Comparison of ENCODE assay signal across 20 mouse cellular contexts in the genomic region with DNA sequence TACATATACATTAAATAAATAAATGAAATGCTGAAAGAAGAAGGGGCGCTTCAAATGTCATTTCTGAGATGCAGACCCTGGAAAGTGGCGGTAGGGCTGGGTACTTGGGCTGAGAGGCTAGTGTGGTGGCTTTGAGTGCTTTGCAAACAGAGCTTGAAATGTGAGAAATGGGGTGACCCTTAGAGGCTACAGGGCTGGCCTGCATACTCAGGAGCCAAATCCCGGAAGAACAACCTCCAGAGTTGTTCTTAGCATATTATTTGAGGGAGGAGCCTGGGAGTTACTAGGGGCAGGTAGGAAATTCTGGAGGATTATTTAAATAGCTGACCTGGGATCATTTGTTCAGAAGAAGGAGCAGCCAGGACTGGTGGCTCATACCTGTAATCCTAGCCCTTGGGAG. TPM values are rescaled to one million over a fixed set of nuclear protein-coding genes. Genes with fewer than 3 reads are reported as not detected.
"Had no signal": no experiment of that assay in that cellular context is flagged by ENCODE, and none has a peak within 500 bp of the region (broad histone marks: within the 10 kb centered on the region; RNA-seq: fewer than 3 reads in every experiment).

No protein-coding gene starts in this region.

- H3K27me3 ChIP-seq: liver, embryonic 13.5 days; midbrain, embryonic 12.5 days; midbrain, embryonic 15.5 days; neural tube, embryonic 12.5 days; neural tube, embryonic 15.5 days; stomach, embryonic 15.5 days had no signal

- H3K9me3 ChIP-seq: liver, embryonic 13.5 days; midbrain, embryonic 12.5 days; midbrain, embryonic 15.5 days; neural tube, embryonic 12.5 days; neural tube, embryonic 15.5 days; stomach, embryonic 15.5 days had no signal

- H3K36me3 ChIP-seq: liver, embryonic 13.5 days; midbrain, embryonic 12.5 days; midbrain, embryonic 15.5 days; neural tube, embryonic 12.5 days; neural tube, embryonic 15.5 days; stomach, embryonic 15.5 days had no signal

- H3K4me1 ChIP-seq: liver, embryonic 13.5 days; midbrain, embryonic 12.5 days; midbrain, embryonic 15.5 days; neural tube, embryonic 12.5 days; neural tube, embryonic 15.5 days; stomach, embryonic 15.5 days had no signal

- ATAC-seq: inflammation-experienced regulatory T-cells, adult 6 months; intestine, embryonic 16.5 days; midbrain, embryonic 15.5 days had no signal

- H3K9ac ChIP-seq: liver, embryonic 13.5 days; midbrain, embryonic 12.5 days; midbrain, embryonic 15.5 days; neural tube, embryonic 12.5 days; neural tube, embryonic 15.5 days; stomach, embryonic 15.5 days had no signal

- H3K4me2 ChIP-seq: liver, embryonic 13.5 days; midbrain, embryonic 12.5 days; midbrain, embryonic 15.5 days; neural tube, embryonic 12.5 days; neural tube, embryonic 15.5 days; stomach, embryonic 15.5 days had no signal

- H3K4me3 ChIP-seq: layer of hippocampus, adult 2 months; liver, embryonic 13.5 days; midbrain, embryonic 12.5 days; midbrain, embryonic 15.5 days; neural tube, embryonic 12.5 days; neural tube, embryonic 15.5 days; stomach, embryonic 15.5 days had no signal

- H3K27ac ChIP-seq: layer of hippocampus, adult 2 months; liver, embryonic 13.5 days; macrophage; midbrain, embryonic 12.5 days; midbrain, embryonic 15.5 days; neural tube, embryonic 12.5 days; neural tube, embryonic 15.5 days; stomach, embryonic 15.5 days had no signal

- DNase-seq: kidney, adult 18-20 months; kidney, adult 9 months; kidney, postnatal 14 days; layer of hippocampus, adult 9-11 months; liver, embryonic 13.5 days; right cerebral cortex, adult 18-20 months; right cerebral cortex, postnatal 25 days; spleen, adult 18-20 months; thymus, postnatal 36 days had no signal

RNA-seq across cellular contexts. Expression of a gene that starts 9.4 kb away (rescaled TPM):
- polyA plus RNA-seq: inflammation-experienced regulatory T-cells, adult 6 months; liver, embryonic 13.5 days; liver, embryonic 16.5 days; neural tube, embryonic 12.5 days; neural tube, embryonic 15.5 days had no signal

RNA-seq across cellular contexts. Expression of a gene that starts 31.6 kb away (rescaled TPM):
- polyA plus RNA-seq: inflammation-experienced regulatory T-cells, adult 6 months; limb, embryonic 11.5 days; macrophage; midbrain, embryonic 12.5 days; neural tube, embryonic 12.5 days; neural tube, embryonic 15.5 days had no signal
